Mouse (Mus musculus): ENCODE data around the gene Gm49321. TPM values are rescaled to one million over a fixed set of nuclear protein-coding genes. Genes with fewer than 3 reads are reported as not detected.
A peak's percentile ranks its signal among the peaks of the same experiment; 100 is the strongest.

Gm49321 gene
- total RNA-seq, 2 experiments from 2014 or later, result 16.9 to 20.9 TPM

DNA sequence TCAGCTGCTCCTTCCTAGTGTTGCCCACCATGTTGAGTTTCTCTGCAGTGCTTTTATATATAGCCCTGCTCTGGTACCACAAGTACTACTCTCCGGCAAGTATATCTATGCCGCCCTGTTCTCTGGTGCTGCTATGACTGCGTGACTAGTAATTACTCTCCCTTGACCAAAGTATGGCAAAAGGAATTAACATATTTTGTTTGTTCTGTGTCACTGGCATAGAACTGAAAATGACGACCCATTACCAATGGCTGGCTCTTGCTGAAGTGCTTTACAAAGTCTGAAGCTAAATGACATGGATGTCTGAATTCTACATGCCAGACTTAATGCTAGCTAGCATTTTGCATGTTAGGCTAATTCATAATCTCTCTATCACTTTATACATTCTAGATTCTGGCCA, 11.0 kb downstream of the Gm49321 start:
- DNase-seq (ENCODE audit: low spot score in 2 of 2), result no peak

DNA sequence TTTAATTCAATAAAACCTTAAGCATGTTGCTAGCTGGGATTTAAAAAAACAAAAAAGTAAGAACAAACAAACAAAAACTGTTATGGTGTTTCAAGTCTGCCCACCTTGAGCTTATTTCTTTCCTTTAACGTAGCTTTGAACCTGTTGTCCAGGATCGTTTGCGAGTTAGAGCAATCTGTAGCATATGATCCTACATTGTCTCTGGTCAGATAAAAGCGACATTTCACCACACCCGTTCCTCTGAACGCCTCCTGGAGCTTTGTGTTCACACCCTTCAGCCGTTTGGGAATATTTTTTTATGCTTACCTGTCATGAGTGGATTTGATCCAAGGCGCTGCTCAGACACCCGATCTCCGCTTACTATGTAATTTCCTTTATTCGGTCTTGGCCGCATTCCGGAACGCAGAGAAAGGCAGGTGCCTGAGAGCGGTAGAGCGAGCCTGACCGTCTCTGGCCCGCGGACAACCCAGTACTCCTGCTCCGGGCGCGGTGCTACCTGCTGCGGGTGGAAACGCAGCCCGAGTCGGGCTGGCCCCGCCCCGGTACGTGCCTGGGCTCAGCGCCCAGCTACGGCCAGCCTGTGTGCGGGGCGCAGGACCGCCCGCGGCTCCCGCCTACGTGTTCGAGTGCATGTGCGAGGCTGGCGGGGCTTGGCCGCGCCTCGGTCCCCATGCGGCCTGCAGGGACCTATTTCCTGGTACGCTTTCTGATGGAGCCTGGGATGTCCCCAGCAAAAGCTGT, 12.0 kb downstream of the Gm49321 start:
- DNase-seq (ENCODE audit: low spot score in 2 of 2), result peak; percentile 42 to 68

DNA sequence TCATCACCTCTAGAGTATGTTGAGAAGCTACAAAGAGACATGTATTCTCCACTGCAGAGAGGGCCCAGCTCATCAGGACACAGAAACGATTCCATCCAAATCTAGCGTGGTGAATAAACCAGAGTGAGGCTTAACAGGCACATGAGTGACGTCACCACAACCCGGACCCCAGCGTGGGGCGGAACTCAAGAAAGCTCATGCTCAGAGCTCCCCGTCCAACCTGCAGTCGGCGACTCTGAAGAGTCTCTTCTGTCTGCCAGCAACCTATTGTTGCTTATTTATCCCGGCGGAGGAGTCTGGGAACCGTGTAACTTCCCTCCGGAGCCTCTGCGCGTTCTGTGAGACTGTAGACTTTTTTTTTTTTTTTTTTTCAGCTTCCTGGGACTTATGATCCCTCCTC, 15.4 kb downstream of the Gm49321 start:
- DNase-seq (ENCODE audit: low spot score in 2 of 2), result peak in 1 of 2 experiments; percentile 36

DNA sequence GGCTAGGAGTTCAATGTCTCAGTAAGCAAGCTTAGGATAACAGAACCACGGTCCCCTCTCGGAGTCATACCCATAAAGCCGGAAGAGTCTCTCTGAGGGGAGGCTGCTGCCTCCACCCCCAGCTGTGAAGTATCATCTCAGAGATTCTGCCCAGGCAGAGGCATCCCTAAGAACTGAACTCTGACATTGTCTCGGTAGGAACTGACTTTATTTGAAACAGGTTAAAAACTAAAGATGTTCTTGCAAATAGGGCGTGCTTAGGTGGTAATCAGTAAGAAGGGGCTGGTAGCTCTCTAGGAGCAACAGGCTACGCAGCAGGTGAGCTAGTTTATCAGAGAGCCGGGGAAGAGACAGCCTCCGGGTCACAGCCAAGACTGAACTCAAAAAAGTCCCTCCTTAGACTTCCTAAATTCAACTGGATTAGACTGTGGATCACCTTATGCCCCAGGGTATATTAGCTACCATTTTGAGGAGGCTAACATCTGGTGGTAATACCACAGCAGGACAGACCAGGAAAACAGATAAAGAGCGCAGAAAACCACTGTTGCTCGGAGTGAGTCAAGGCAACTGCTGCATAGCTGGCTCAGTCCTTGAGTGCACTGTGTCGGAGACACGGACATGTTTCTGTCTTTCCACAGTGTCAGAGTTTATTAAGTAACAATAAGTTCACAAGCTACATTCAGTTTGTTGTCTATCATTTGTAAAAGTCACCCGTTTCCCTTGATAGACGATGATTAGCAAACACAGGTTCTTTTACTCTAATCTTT, 16.1 kb downstream of the Gm49321 start:
- DNase-seq (ENCODE audit: low spot score in 2 of 2), result no peak

- DNase-seq (ENCODE audit: low spot score in 2 of 2), result no peak
Measured at GRCm38 (mm10) chr12:73954785-73955184, 17.3 kb downstream of the Gm49321 start.

DNA sequence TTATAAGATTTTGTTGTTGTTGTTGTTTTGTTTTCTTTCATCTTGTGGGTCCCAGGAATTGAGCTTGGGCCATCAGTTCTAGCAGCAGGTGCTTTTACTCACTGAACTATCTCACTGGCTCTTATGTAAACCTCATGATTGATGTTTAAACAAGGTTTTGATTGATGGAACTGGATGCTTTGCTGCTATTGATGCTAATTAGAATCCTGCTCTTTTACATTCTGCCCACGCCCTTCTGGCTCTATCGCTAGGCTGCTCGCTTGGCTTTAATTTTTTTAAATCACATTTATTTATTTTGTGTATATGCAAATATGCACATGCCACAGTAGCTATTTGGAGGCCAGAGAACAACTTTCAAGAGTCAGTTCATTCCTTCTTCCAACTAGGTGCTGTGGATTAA, 20.2 kb downstream of the Gm49321 start:
- DNase-seq (ENCODE audit: low spot score in 2 of 2), result no peak

GRCm38 (mm10) chr12:73958830-73959229, 21.4 kb downstream of the Gm49321 start:
- no peak for DNase-seq (ENCODE audit: low spot score in 2 of 2)

GRCm38 (mm10) chr12:73964291-73965281, 27.1 kb downstream of the Gm49321 start, which contains the start of gene Snapc1:
TSS of gene Snapc1 (plus strand) at chr12:73964481.
- DNase-seq (ENCODE audit: low spot score in 2 of 2), result peak; percentile 97 to 98

DNA sequence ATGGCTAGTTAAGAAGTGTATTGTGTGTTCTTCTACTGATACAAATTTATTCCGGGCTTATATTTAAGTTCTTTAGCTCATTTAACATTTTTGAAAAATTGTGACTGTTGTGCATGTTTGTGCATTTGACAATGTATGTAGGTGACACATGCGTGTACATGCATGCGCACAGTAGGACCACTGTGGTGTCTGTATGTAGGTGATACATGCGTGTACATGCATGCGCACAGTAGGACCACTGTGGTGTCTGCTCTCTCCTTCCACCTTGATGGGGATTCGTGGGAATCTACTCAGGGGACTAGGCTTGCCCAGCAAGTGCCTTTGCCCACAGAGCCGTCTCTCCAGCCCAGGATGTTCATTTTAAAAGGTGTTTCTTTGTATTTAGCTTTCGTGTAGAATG, 31.7 kb downstream of the Gm49321 start:
- DNase-seq (ENCODE audit: low spot score in 2 of 2), result no peak

- DNase-seq (ENCODE audit: low spot score in 2 of 2), result no peak
Measured at GRCm38 (mm10) chr12:73974584-73974983, 37.1 kb downstream of the Gm49321 start.

DNA sequence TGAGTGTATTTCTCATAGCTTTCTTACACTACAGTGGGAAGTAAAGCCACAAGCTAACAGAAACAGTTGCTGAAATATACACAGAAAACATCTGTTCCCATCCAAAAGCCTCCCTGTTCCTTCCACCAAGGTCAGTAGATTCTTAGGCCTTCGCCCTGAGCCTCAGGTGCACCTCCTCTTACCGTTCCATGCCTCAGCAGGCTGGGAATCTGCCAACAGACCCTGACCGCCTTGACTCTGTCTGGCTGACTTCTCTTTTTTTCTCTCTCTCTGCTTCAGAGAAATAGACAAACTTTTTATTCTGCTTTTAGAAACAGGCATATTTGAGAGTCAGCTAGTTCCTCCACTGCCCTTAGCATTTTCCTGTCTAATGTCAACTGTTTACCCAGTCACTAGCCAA, 40.7 kb downstream of the Gm49321 start:
- DNase-seq (ENCODE audit: low spot score in 2 of 2), result no peak

DNA sequence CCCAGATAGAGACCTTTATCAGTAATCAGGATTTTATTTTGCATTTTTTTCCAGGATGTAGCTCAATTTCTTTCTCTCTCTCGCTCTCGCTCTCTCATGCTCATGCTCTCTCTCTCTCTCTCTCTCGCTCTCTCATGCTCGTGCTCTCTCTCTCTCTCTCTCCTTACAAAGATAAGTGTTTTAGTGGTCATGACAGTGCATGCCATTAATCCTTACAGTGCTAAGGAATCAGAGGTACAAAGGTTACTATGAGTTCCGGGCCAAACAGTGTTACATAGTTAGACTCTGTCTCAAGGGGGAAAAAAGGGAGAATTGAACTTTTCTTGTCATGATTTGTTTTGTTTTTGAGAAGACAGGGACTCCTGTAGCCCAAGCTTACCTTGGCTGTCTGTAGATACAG, 42.2 kb downstream of the Gm49321 start:
- no peak for DNase-seq (ENCODE audit: low spot score in 2 of 2)

DNA sequence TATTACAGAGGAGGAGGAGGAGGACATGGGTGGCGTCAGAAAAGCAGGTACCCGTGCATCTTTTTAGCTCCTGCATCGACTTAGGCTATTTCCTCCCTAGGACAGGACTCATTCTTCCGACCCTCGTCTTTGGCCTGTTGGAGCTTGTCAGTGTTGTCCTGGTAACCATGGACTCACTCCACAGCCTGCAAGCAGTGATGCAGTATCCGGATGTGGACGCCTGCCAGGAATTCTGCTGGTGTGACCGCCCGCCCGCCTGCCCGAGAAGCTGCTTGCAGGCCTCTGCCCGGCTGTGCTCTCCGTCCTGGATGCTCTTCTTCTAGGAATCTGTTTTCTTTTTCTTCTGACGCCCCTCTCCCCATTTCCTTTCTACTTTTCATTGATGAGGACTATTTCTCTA, 45.1 kb downstream of the Gm49321 start:
- peak; percentile 85 to 89 for DNase-seq (ENCODE audit: low spot score in 2 of 2)

- no peak for DNase-seq (ENCODE audit: low spot score in 2 of 2)
Measured at GRCm38 (mm10) chr12:73986299-73986698, 48.8 kb downstream of the Gm49321 start.

- DNase-seq (ENCODE audit: low spot score in 2 of 2), result no peak
Measured at GRCm38 (mm10) chr12:73988393-73989008, 51.0 kb downstream of the Gm49321 start.

GRCm38 (mm10) chr12:73989594-73989993, 52.1 kb downstream of the Gm49321 start:
- DNase-seq (ENCODE audit: low spot score in 2 of 2), result peak in 1 of 2 experiments; percentile 26

DNA sequence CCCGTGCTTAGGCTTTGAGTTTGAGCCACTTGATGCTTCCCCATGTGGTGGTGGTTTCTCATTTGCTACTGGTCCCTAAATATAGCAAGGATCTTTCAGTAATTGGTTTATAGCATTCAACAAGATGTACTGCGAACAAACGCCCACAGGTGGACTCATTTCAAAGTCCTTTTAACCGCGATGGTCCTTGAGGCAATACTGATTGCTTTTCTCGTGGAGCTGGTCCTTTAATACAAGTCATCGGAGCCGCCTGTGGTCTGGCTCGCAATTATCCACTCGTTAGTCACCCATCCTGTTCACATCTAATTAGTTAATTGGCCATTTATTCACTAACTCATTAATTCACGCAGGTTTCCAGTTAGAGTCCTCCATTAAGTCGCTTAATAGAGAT, 59.4 kb downstream of the Gm49321 start:
- peak in 1 of 2 experiments; percentile 13 for DNase-seq (ENCODE audit: low spot score in 2 of 2)

DNA sequence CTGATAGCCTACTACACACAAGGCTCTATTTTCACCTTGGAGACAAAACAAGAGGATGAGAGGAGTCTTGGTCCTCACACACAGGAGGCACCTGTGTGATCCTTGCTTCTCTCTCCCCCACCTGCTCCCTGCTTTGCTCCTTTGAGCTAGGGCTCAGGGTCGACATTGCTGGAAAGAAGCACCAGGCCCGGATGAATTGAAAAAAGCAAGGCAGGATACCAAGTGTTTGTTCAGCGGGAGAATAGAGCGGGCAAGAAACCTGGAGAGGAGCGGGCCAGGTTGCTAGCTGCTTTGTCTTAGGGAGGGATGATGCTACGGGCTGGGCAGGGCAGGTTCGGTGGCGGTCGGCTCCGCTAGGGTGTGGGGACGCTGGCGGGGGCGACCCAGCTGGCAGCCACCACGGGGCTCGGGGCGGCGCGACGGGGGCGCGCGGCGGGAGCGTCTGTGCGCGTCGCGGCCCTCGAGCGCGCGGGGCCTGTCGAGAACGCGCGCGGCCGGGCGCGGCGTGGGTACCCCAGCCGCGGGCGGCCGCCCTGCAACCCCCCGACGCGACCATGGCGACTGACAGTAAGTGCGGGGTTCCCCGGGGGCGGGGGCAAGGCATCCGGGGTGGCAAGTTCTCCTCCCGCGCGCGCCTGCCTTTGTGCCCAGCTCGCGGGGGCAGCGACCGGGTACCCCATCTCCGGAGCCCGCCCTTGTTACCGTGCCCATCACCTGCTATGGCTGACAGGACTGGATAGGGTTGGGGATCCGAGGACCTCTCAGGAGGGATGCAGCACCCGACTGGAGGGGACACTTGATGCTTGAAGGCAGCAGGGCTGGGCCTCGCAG, 60.1 kb downstream of the Gm49321 start, which contains the start of gene Syt16:
Gene Syt16, plus strand, starts transcription at position 365 of the 831 bp plus-strand sequence.
- peak; percentile 65 to 78 for DNase-seq (ENCODE audit: low spot score in 2 of 2)

DNA sequence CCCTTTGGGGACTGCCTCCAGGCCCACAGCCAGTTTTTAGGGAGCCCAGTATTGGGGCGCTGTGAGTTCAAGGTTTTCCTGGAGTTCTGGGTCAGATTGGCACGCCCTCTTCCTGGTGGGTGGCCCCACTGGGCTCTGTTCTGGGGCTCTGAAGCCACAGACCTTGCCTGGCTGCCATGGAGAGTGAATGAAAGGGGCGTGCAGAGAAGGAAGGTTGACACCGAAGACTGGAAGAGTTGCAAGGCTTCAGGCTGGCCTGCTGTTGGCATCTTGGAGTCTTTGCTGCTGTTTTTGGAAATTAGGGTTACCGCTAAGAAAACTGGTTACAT, 60.6 kb downstream of the Gm49321 start:
- peak in 1 of 2 experiments; percentile 21 for DNase-seq (ENCODE audit: low spot score in 2 of 2)

DNA sequence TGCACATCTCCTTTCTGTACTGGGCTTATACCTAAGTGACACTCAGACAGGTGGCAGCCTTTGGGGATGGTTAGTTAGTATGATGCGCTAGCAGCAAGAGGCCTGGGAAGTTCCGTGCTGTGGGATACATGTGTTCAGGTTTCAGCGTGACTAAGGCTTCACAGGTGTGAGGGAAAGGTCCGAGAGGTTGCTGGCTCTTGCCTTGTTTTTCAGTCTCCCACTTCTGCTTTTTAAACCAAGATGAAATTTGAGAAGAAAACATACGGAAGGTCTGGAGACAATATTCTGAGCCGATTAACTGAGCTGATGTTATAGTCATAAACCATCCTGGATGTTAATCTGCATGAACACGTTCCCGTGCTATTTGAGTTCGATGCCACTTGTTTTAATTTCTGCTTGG, 65.0 kb downstream of the Gm49321 start:
- DNase-seq (ENCODE audit: low spot score in 2 of 2), result no peak

Data from left cerebral cortex, adult 18-20 months (tissue).